Mouse (Mus musculus) neural tube, embryonic 13.5 days (tissue): Measurements from ENCODE around the gene Ppp5c. TPM values are rescaled to one million over a fixed set of nuclear protein-coding genes. Genes with fewer than 3 reads are reported as not detected.
A peak's percentile ranks its signal among the peaks of the same experiment; 100 is the strongest.

ENCODE experiments used
- ATAC-seq: fragments of 200-750 bp; cut with Nextera tagmentation; 2 replicates; pipeline ENCODE4 v1.8.0; 2017; ENCODE audit warnings: low read depth, mild to moderate bottlenecking, moderate TSS enrichment, moderate library complexity
- H3K27ac ChIP-seq: fragments of 300-500 bp; sonication (generic); replicated peaks from 2 replicates; pipeline ENCODE4 v1.5.1; 2015; ENCODE audit warnings: moderate library complexity, mild to moderate bottlenecking, inconsistent platforms
- H3K27me3 ChIP-seq: fragments of 300-500 bp; sonication (generic); 2 replicates; pipeline ENCODE4 v1.6.1; 2015; ENCODE audit warnings: mild to moderate bottlenecking, inconsistent platforms
- H3K36me3 ChIP-seq: fragments of 300-500 bp; sonication (generic); 2 replicates; pipeline ENCODE4 v1.6.1; 2015; ENCODE audit warnings: mild to moderate bottlenecking, inconsistent platforms
- H3K4me1 ChIP-seq: fragments of 300-500 bp; sonication (generic); replicated peaks from 2 replicates; pipeline ENCODE4 v1.6.1; 2015; ENCODE audit warnings: inconsistent platforms
- H3K4me2 ChIP-seq: fragments of 300-500 bp; sonication (generic); 2 replicates; pipeline ENCODE4 v1.6.1; 2015; ENCODE audit warnings: inconsistent platforms, mild to moderate bottlenecking, moderate library complexity
- H3K4me3 ChIP-seq: fragments of 300-500 bp; sonication (generic); 2 replicates; pipeline ENCODE4 v1.5.1; 2015; ENCODE audit warnings: mild to moderate bottlenecking, inconsistent platforms
- H3K9ac ChIP-seq: fragments of 300-500 bp; sonication (generic); 2 replicates; pipeline ENCODE4 v1.6.1; 2015; ENCODE audit warnings: moderate library complexity, mild to moderate bottlenecking, inconsistent platforms
- H3K9me3 ChIP-seq: fragments of 300-500 bp; sonication (generic); 2 replicates; pipeline ENCODE4 v1.6.1; 2016; ENCODE audit warnings: inconsistent platforms
- WGBS: fragments of 180-500 bp; shearing (Covaris S2); methylation state at CpG from one replicate; pipeline ENCODE4 v1.1.7; 2015; 5-methylcytosine and 5-hydroxymethylcytosine counted together
- polyA plus RNA-seq: library from polyadenylated mRNA; unstranded; fragments of >200 nt; fragmentation: Nextera tagmentation; extraction: Ambion mirVana; gene quantifications from 2 replicates; pipeline ENCODE4 v1.2.1, GENCODE M21; 2015

Ppp5c gene
- polyA plus RNA-seq, 1 experiment from 2014 or later, result 116 TPM

GRCm38 (mm10) chr7:17024814-17025504, 2.8 kb downstream of the Ppp5c start:
- Histone ChIP-seq H3K9ac (peak overlapping the region; percentile 89; the same call in 1 of the 2 replicates), H3K4me2 (no peak overlapping the region), H3K4me3 (no peak overlapping the region), H3K9me3 (no peaks in the 10 kb centered on the region), H3K27ac (peak overlapping the region; percentile 28; the same call in 1 of the 2 replicates), H3K27me3 (no peaks in the 10 kb centered on the region), H3K36me3 (peaks cover 45% of the 10 kb centered on the region), H3K4me1 (peaks cover 32% of the 10 kb centered on the region)
- WGBS, result 79% methylated on average over 10 of the region's 10 CpGs
- no peak for ATAC-seq

- Histone ChIP-seq H3K27ac (peak overlapping the region; percentile 28; the same call in 1 of the 2 replicates), H3K4me2 (no peak overlapping the region), H3K9ac (peak overlapping the region; percentile 43; the same call in 1 of the 2 replicates), H3K36me3 (peaks cover 53% of the 10 kb centered on the region), H3K27me3 (no peaks in the 10 kb centered on the region), H3K4me3 (no peak overlapping the region), H3K9me3 (no peaks in the 10 kb centered on the region), H3K4me1 (peaks cover 32% of the 10 kb centered on the region)
- ATAC-seq, result no peak
- 89% methylated on average over 6 of the region's 6 CpGs for WGBS
Observed at GRCm38 (mm10) chr7:17024141-17024540, 3.6 kb downstream of the Ppp5c start.

GRCm38 (mm10) chr7:17023701-17024100, 4.0 kb downstream of the Ppp5c start:
- no peak overlapping the region for H3K4me3 ChIP-seq
- peak overlapping the region; percentile 43; the same call in 1 of the 2 replicates for H3K9ac ChIP-seq
- H3K4me2 ChIP-seq, result no peak overlapping the region
- peaks cover 32% of the 10 kb centered on the region for H3K4me1 ChIP-seq
- H3K9me3 ChIP-seq, result no peaks in the 10 kb centered on the region
- H3K36me3 ChIP-seq, result peaks cover 55% of the 10 kb centered on the region
- 0 out of 2 replicates have a peak overlapping the region, but pooled peaks have one; percentile 28 for H3K27ac ChIP-seq
- WGBS, result 76% methylated on average over 4 of the region's 4 CpGs
- no peaks in the 10 kb centered on the region for H3K27me3 ChIP-seq
- ATAC-seq, result no peak

GRCm38 (mm10) chr7:17022176-17022575, 5.5 kb downstream of the Ppp5c start:
- WGBS, result 95% methylated on average over 15 of the region's 15 CpGs
- Histone ChIP-seq H3K27me3 (no peaks in the 10 kb centered on the region), H3K36me3 (peaks cover 66% of the 10 kb centered on the region)

GRCm38 (mm10) chr7:17019426-17020166, 8.1 kb downstream of the Ppp5c start:
- no peaks in the 10 kb centered on the region for H3K27me3 ChIP-seq
- H3K4me1 ChIP-seq, result peaks cover 16% of the 10 kb centered on the region
- no peak overlapping the region for H3K4me3 ChIP-seq
- 88% methylated on average over 7 of the region's 7 CpGs for WGBS
- peaks cover 86% of the 10 kb centered on the region for H3K36me3 ChIP-seq
- no peaks in the 10 kb centered on the region for H3K9me3 ChIP-seq
- ATAC-seq, result no peak
- H3K4me2 ChIP-seq, result no peak overlapping the region
- H3K27ac ChIP-seq, result no peak overlapping the region
- H3K9ac ChIP-seq, result no peak overlapping the region

More at GRCm38 (mm10) chr7:17022176-17022575, 5.5 kb downstream of the Ppp5c start:
- Histone ChIP-seq H3K4me1 (peaks cover 36% of the 10 kb centered on the region), H3K4me2 (no peak overlapping the region), H3K27ac (no peak overlapping the region), H3K9ac (no peak overlapping the region), H3K4me3 (no peak overlapping the region), H3K9me3 (no peaks in the 10 kb centered on the region)
- ATAC-seq, result no peak

GRCm38 (mm10) chr7:17017921-17018320, 9.8 kb downstream of the Ppp5c start:
- H3K4me3 ChIP-seq, result no peak overlapping the region
- H3K9me3 ChIP-seq, result no peaks in the 10 kb centered on the region
- no peak overlapping the region for H3K4me2 ChIP-seq
- H3K27me3 ChIP-seq, result no peaks in the 10 kb centered on the region
- H3K36me3 ChIP-seq, result peaks cover 90% of the 10 kb centered on the region
- no peak overlapping the region for H3K9ac ChIP-seq
- WGBS, result 90% methylated on average over 2 of the region's 2 CpGs
- ATAC-seq, result no peak
- no peak overlapping the region for H3K27ac ChIP-seq
- peaks cover 9% of the 10 kb centered on the region for H3K4me1 ChIP-seq

- ATAC-seq, result peak; percentile 44; the same call in 1 of the 2 replicates
- Histone ChIP-seq H3K27me3 (no peaks in the 10 kb centered on the region), H3K4me1 (peaks cover 9% of the 10 kb centered on the region), H3K36me3 (peaks cover 92% of the 10 kb centered on the region), H3K9me3 (no peaks in the 10 kb centered on the region), H3K4me3 (no peak overlapping the region), H3K9ac (no peak overlapping the region), H3K4me2 (no peak overlapping the region), H3K27ac (no peak overlapping the region)
- 83% methylated on average over 1 of the region's 1 CpGs for WGBS
Observed at GRCm38 (mm10) chr7:17017036-17017435, 10.7 kb downstream of the Ppp5c start.

GRCm38 (mm10) chr7:17015381-17015780, 12.3 kb downstream of the Ppp5c start:
- H3K36me3 ChIP-seq, result peaks cover 92% of the 10 kb centered on the region
- 88% methylated on average over 6 of the region's 6 CpGs for WGBS
- H3K9ac ChIP-seq, result no peak overlapping the region
- no peak overlapping the region for H3K4me3 ChIP-seq
- no peak overlapping the region for H3K4me2 ChIP-seq
- no peak overlapping the region for H3K27ac ChIP-seq
- peaks cover 9% of the 10 kb centered on the region for H3K4me1 ChIP-seq
- H3K27me3 ChIP-seq, result no peaks in the 10 kb centered on the region
- ATAC-seq, result no peak
- H3K9me3 ChIP-seq, result no peaks in the 10 kb centered on the region

- Histone ChIP-seq H3K4me2 (no peak overlapping the region), H3K27me3 (no peaks in the 10 kb centered on the region), H3K36me3 (peaks cover 100% of the 10 kb centered on the region), H3K27ac (no peak overlapping the region), H3K9ac (no peak overlapping the region), H3K9me3 (no peaks in the 10 kb centered on the region), H3K4me3 (no peak overlapping the region), H3K4me1 (peaks cover 4% of the 10 kb centered on the region)
- no peak for ATAC-seq
- WGBS, result 92% methylated on average over 7 of the region's 7 CpGs
Observed at GRCm38 (mm10) chr7:17011909-17012590, 15.7 kb downstream of the Ppp5c start.

- no peak for ATAC-seq
- Histone ChIP-seq H3K4me1 (no peaks in the 10 kb centered on the region), H3K27ac (no peak overlapping the region), H3K27me3 (no peaks in the 10 kb centered on the region), H3K4me3 (no peak overlapping the region), H3K36me3 (peaks cover 100% of the 10 kb centered on the region), H3K9me3 (no peaks in the 10 kb centered on the region), H3K9ac (no peak overlapping the region), H3K4me2 (no peak overlapping the region)
- WGBS, result 93% methylated on average over 5 of the region's 5 CpGs
Observed at GRCm38 (mm10) chr7:17010010-17010347, 17.7 kb downstream of the Ppp5c start.

GRCm38 (mm10) chr7:17009326-17010009, 18.3 kb downstream of the Ppp5c start:
- no peak overlapping the region for H3K4me2 ChIP-seq
- no peaks in the 10 kb centered on the region for H3K4me1 ChIP-seq
- peaks cover 100% of the 10 kb centered on the region for H3K36me3 ChIP-seq
- no peak overlapping the region for H3K27ac ChIP-seq
- no peaks in the 10 kb centered on the region for H3K9me3 ChIP-seq
- no peak overlapping the region for H3K9ac ChIP-seq
- ATAC-seq, result no peak
- 94% methylated on average over 16 of the region's 16 CpGs for WGBS
- no peaks in the 10 kb centered on the region for H3K27me3 ChIP-seq
- H3K4me3 ChIP-seq, result no peak overlapping the region
